Mouse (Mus musculus) bone marrow, adult 2 months (tissue): ENCODE results near the gene Prdm2.

Experiments
- CTCF ChIP-seq: fragments of 200-500 bp; IDR thresholded peaks from 2 replicates; pipeline ENCODE4 v1.5.1; 2011; ENCODE audit warnings: low read length, control low read depth; ENCODE audit not compliant: control insufficient read depth, insufficient read depth
- POLR2A ChIP-seq: fragments of 200-500 bp; IDR thresholded peaks from 2 replicates; pipeline ENCODE4 v1.6.1; 2011; ENCODE audit warnings: low read depth, mild to moderate bottlenecking, control low read depth, low read length, borderline replicate concordance; ENCODE audit not compliant: control insufficient read depth

GRCm38 (mm10) chr4:143255541-143255940 lies 42.7 kb upstream of the Prdm2 start:
- TF ChIP-seq POLR2A: no peak
- TF ChIP-seq CTCF: no peak
